Mouse (Mus musculus) neural tube, embryonic 11.5 days (tissue): ENCODE measurements around the gene Bcat2. TPM values are rescaled to one million over a fixed set of nuclear protein-coding genes. Genes with fewer than 3 reads are reported as not detected.

Source experiments
- ATAC-seq: fragments of 200-750 bp; cut with Nextera tagmentation; 2 replicates; pipeline ENCODE4 v1.8.0; 2017; ENCODE audit warnings: moderate number of reproducible peaks, mild to moderate bottlenecking, moderate TSS enrichment, moderate library complexity; ENCODE audit not compliant: insufficient read depth, low FRiP score, low TSS enrichment
- DNase-seq: peaks from one replicate; pipeline ENCODE4 v3.0.0-alpha.2; 2015; ENCODE audit warnings: low spot score
- H3K27ac ChIP-seq: fragments of 300-500 bp; sonication (generic); 2 replicates; pipeline ENCODE4 v1.5.1; 2014; ENCODE audit warnings: low read depth, mild to moderate bottlenecking, low read length
- H3K27me3 ChIP-seq: fragments of 300-500 bp; sonication (generic); 2 replicates; pipeline ENCODE4 v1.6.1; 2014; ENCODE audit warnings: mild to moderate bottlenecking, low read length, mixed read lengths; ENCODE audit not compliant: control insufficient read depth, insufficient read depth
- H3K36me3 ChIP-seq: fragments of 300-500 bp; sonication (generic); 2 replicates; pipeline ENCODE4 v1.6.1; 2014; ENCODE audit warnings: mild to moderate bottlenecking, low read length, moderate library complexity, mixed read lengths; ENCODE audit not compliant: control insufficient read depth, insufficient read depth
- H3K4me1 ChIP-seq: fragments of 300-500 bp; sonication (generic); 2 replicates; pipeline ENCODE4 v1.6.1; 2014; ENCODE audit warnings: low read length, mixed read lengths; ENCODE audit not compliant: control insufficient read depth, insufficient read depth
- H3K4me2 ChIP-seq: fragments of 300-500 bp; sonication (generic); 2 replicates; pipeline ENCODE4 v1.6.1; 2014; ENCODE audit warnings: low read depth, mild to moderate bottlenecking, moderate library complexity
- H3K4me3 ChIP-seq: fragments of 300-500 bp; sonication (generic); 2 replicates; pipeline ENCODE4 v1.5.1; 2014; ENCODE audit warnings: low read depth, low read length
- H3K9ac ChIP-seq: fragments of 300-500 bp; sonication (generic); 2 replicates; pipeline ENCODE4 v1.6.1; 2014; ENCODE audit warnings: mild to moderate bottlenecking, low read length
- H3K9me3 ChIP-seq: fragments of 300-500 bp; sonication (generic); 2 replicates; pipeline ENCODE4 v1.6.1; 2016; ENCODE audit warnings: low read length; ENCODE audit not compliant: control insufficient read depth
- WGBS: fragments of 180-500 bp; shearing (Covaris S2); extraction: QIAGEN DNeasy Blood & Tissue Kit; methylation state at CpG from one replicate; pipeline ENCODE4 v1.1.7; 2014; 5-methylcytosine and 5-hydroxymethylcytosine counted together
- polyA plus RNA-seq: library from polyadenylated mRNA; unstranded; fragments of >200 nt; fragmentation: Nextera tagmentation; extraction: Ambion mirVana; gene quantifications from 2 replicates; pipeline ENCODE4 v1.2.1, GENCODE M21; 2014

The Bcat2 gene
- 34.1 and 37.4 TPM in 2 replicates for polyA plus RNA-seq

DNA sequence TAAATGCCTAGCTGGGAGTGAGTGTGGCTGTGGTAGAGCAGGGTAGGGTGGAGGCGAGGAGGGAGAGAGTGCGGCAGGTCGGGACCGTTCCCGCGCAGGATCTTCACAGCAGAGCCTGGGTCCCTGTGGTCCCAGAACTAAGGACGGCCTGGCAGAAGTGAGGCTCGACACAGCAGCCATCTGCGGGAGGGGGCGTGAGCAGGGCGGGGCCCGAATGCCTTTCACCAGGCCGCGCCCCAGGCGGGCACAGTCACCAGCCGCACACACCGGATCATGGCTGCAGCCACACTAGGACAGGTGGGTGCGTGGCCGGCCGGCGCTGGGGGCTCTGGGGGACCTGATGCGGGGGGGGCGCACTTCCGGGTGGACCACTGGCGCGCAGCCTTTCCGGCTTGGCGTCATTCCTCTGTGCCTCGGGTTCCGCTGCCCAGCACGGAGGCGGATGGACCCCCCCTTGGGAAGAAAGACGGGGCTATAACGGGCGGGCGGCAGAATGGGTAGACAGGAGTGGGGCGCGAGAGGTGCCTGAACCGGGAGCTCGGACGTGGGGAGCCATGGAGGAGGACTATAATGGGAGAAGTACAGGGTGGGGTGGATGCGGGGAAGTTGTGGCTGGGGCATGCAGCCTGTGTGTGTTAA lies at the start of gene Bcat2:
TSS of gene Bcat2 (plus strand) at position 51 of the 639 bp plus-strand sequence.
- WGBS: under 1% methylated on average over 33 of the region's 42 CpGs
- Histone ChIP-seq H3K4me3 (peak within 1 kb of the TSS; percentile 71), H3K4me2 (peak within 1 kb of the TSS; percentile 81), H3K27me3 (no peaks in the 10 kb centered on the region), H3K9me3 (no peaks in the 10 kb centered on the region), H3K27ac (peak within 1 kb of the TSS; percentile 60; the same call in 1 of the 2 replicates), H3K36me3 (no peaks in the 10 kb centered on the region), H3K4me1 (peaks cover 15% of the 10 kb centered on the region), H3K9ac (peak within 1 kb of the TSS; percentile 88)
- ATAC-seq: peak; percentile 63
- DNase-seq: peak; percentile 73

DNA sequence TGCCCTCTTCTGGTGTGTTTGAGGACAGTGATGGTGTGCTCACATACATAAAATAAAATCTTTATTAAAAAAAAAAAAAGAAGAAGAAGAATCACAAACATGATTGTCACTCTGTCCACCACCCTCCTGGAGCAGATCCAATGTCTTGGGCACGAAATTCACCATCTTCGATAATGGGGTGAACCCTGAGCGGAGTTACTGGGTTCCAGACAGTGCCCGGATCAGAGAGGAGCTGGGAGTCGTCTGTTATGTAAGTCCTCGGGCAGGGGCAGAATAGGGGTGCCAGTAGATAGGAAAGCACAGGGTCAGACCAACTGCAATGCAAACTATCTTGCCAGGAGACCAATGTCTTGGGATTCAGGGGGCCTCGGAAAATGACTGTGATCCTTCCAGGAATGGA lies 49.3 kb upstream of the Bcat2 start:
- Histone ChIP-seq H3K4me2 (no peak overlapping the region), H3K4me1 (peaks cover 7% of the 10 kb centered on the region), H3K36me3 (peaks cover 2% of the 10 kb centered on the region), H3K9ac (no peak overlapping the region), H3K27ac (no peak overlapping the region), H3K9me3 (no peaks in the 10 kb centered on the region), H3K27me3 (no peaks in the 10 kb centered on the region), H3K4me3 (no peak overlapping the region)
- ATAC-seq: no peak
- no peak for DNase-seq
- WGBS: 93% methylated on average over 7 of the region's 7 CpGs

DNA sequence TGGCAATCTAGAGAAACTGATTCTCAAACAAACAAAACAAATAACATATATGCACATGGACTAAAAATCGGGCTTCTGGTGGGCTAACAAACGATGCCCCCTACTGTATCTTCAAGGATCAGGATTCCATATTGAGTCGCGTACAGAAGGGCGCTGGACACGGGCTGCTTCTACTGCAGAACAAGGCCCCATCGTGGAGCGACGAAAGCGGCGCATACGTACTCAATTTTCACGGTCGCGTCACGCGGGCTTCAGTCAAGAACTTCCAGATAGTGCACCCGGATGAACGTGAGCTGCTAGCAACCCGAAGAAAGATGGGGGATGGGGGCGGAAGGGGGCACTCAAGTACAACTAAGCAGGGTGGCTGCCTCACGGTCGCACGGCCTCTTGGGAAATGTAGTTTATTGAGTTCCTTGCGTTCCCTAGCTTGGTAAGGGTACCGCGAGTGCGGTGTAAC lies 48.2 kb upstream of the Bcat2 start:
- Histone ChIP-seq H3K36me3 (peaks cover 2% of the 10 kb centered on the region), H3K27ac (peak overlapping the region; percentile 30; the same call in 1 of the 2 replicates), H3K4me3 (peak overlapping the region; percentile 40), H3K9ac (peak overlapping the region; percentile 58), H3K9me3 (no peaks in the 10 kb centered on the region), H3K4me1 (peaks cover 7% of the 10 kb centered on the region), H3K27me3 (no peaks in the 10 kb centered on the region), H3K4me2 (peak overlapping the region; percentile 43)
- DNase-seq (peak; percentile 88), ATAC-seq (peak; percentile 62)
- under 1% methylated on average over 28 of the region's 28 CpGs for WGBS

DNA sequence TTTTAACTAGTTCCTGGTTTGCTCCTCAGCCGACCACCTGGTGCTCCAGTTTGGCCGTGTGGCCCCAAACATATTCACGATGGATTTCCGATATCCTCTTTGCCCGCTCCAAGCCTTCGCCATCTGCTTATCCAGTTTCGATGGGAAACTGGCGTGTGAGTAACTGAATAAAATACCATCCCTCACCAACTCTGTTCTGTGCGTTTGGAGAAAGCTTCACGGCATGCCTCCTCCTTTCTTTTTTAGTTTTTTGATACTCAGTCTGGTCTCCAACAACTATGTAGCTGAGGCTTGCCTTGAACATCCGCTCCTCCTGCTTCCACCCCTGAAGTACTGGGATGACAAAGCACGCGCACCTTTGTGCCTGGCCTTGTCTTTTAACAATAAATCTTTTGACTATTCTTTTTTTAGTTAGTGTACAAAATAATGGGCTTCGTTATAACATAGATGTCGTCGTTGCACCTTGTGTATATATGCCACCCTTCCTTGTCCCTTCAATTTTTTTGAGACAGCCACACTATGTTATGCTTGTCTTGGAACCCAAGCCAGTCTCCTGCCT lies 47.7 kb upstream of the Bcat2 start:
- peaks cover 2% of the 10 kb centered on the region for H3K36me3 ChIP-seq
- no peak overlapping the region for H3K9ac ChIP-seq
- no peaks in the 10 kb centered on the region for H3K9me3 ChIP-seq
- no peaks in the 10 kb centered on the region for H3K27me3 ChIP-seq
- H3K4me3 ChIP-seq: peak overlapping the region; percentile 40
- H3K27ac ChIP-seq: no peak overlapping the region
- H3K4me1 ChIP-seq: peaks cover 7% of the 10 kb centered on the region
- 59% methylated on average over 16 of the region's 16 CpGs for WGBS
- DNase-seq: no peak
- ATAC-seq: no peak
- peak overlapping the region; percentile 43 for H3K4me2 ChIP-seq

DNA sequence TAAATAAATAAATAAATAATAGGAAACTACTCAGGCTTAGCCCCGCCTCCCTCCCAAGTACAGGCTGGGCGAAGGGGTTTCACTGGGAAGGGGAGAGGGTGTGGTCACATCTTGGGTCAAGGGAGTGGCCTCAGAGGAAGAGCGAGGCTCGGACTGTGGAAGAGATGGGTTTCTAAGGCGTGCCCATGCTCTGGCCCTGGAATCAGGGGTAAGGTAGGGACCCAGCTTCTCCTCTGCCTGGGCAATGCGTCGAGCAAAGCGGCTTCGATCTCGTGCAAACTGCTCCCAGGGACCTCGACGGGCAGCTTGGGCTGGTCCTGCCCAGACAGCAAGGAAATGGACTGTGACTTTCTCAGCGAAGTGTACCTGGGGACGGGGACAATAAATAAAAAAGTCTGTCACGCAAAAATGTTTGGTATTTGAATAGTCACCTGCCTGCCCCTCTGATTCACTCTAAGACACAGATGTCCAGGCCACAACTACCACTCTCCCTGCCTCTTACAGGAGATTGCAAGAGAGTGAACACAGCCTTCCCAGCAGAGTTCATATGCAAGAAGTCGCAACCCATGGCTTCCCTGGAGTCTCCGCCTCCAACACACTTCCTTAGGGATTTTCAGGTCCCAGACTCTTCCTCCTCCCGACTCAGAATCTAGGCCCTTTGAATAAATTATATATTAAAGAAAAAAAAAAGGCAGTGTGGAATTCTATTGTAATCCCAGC lies 46.8 kb upstream of the Bcat2 start:
- H3K27ac ChIP-seq: no peak overlapping the region

DNA sequence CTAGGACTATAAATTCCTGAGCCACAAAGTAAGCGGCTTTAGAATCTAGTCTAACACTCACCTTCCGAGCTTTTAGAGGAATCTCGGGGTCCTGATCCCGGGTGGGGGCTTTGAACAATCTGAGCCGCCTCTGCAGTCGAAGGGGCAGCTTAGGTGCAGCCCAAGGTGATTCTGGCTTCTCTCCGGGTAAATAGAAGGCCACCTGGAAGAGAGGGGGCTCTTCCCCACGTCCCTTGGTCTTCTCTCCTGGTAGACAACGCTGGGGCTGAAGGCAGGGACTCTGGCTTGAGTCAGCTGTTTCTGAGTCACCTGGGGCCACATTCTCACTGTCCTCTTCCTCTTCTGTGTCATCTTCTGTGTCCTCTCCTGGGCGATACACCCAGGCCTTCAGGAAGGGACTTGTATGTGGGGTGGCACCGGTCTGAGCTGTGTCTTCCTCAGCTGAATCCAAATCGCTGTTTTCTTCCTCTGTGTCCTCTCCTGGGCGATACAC lies 46.2 kb upstream of the Bcat2 start:
- WGBS: 85% methylated on average over 12 of the region's 13 CpGs
- H3K4me2 ChIP-seq: no peak overlapping the region

More for the DNA sequence above, 46.8 kb upstream of the Bcat2 start:
- ATAC-seq: no peak
- no peak for DNase-seq
- H3K9me3 ChIP-seq: no peaks in the 10 kb centered on the region
- peaks cover 2% of the 10 kb centered on the region for H3K36me3 ChIP-seq
- H3K4me2 ChIP-seq: no peak overlapping the region
- peaks cover 7% of the 10 kb centered on the region for H3K4me1 ChIP-seq
- WGBS: 72% methylated on average over 18 of the region's 18 CpGs
- no peaks in the 10 kb centered on the region for H3K27me3 ChIP-seq
- no peak overlapping the region for H3K9ac ChIP-seq
- H3K4me3 ChIP-seq: peak overlapping the region; percentile 4; the same call in 1 of the 2 replicates

DNA sequence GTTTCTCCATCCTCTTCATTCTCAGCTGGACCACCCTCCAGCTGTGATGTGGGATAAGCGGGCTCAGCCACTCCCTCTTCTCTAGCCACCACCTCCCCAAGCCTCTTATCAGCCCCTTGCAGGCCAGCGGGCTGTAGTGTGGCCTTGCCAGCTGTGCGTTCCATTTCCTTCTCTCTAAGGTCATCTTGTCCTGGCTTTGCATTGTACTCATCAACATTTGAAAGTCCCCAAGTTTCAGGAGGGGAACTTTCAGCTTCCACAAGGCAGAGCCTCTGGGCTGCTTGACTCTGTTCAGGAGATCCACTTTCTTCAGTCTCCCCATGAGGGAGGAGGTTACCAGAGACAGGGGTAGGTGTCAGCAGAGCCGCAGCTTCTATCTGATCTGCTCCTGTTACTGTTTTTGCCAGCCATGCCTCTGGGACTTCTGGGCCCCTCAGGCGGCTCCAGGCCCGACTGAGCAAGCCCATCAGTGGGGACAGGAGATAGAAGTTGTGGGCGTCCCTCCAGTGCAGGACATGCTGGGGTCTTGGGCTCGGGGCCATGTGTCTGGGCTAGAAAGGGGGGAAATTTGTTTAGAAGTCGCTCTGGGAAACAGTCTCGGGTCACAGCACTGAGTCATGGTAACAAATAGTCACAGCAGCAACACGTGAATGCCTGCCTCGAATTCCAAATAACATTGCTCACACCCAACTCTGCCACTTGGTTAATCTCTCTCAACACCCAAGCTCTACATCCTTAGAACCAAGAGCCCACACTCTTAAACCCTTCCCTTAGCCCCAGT lies 44.9 kb upstream of the Bcat2 start:
- no peak for DNase-seq
- Histone ChIP-seq H3K9ac (peak overlapping the region; percentile 83), H3K4me1 (peaks cover 7% of the 10 kb centered on the region), H3K27ac (peak overlapping the region; percentile 60), H3K27me3 (no peaks in the 10 kb centered on the region), H3K4me3 (peak overlapping the region; percentile 63), H3K9me3 (no peaks in the 10 kb centered on the region), H3K36me3 (peaks cover 2% of the 10 kb centered on the region), H3K4me2 (peak overlapping the region; percentile 65)
- WGBS: 39% methylated on average over 12 of the region's 12 CpGs
- no peak for ATAC-seq

More for the DNA sequence above, 46.2 kb upstream of the Bcat2 start:
- peaks cover 2% of the 10 kb centered on the region for H3K36me3 ChIP-seq
- DNase-seq: no peak
- ATAC-seq: no peak
- no peaks in the 10 kb centered on the region for H3K9me3 ChIP-seq
- H3K9ac ChIP-seq: peak overlapping the region; percentile 14; the same call in 1 of the 2 replicates
- peaks cover 7% of the 10 kb centered on the region for H3K4me1 ChIP-seq
- no peaks in the 10 kb centered on the region for H3K27me3 ChIP-seq
- peak overlapping the region; percentile 4; the same call in 1 of the 2 replicates for H3K4me3 ChIP-seq
- H3K27ac ChIP-seq: no peak overlapping the region
